Mouse (Mus musculus) subcutaneous adipose tissue, adult 2 months (tissue): ENCODE data around the gene Tbcd. TPM values are rescaled to one million over a fixed set of nuclear protein-coding genes. Genes with fewer than 3 reads are reported as not detected.

Experiments used
- polyA plus RNA-seq: library from polyadenylated mRNA; depleted of rRNA; stranded (reverse); fragments of >200 nt; gene quantifications from 2 replicates; pipeline ENCODE4 v1.2.3, GENCODE M21; 2012; ENCODE audit warnings: low replicate concordance; rRNA removed

Gene Tbcd
- 71.3 and 86.8 TPM in 2 replicates for polyA plus RNA-seq

GRCm38 (mm10) chr11:121451753-121452635 lies at the start of gene Tbcd:
Tbcd (plus strand) TSS chr11:121451949.

GRCm38 (mm10) chr11:121420830-121421552 lies 30.8 kb upstream of the Tbcd start, which contains the start of gene Fn3krp:
Fn3krp (plus strand) TSS chr11:121421401.

GRCm38 (mm10) chr11:121434156-121435155 lies 17.3 kb upstream of the Tbcd start, which contains the start of gene Fn3k:
Fn3k (plus strand) TSS chr11:121434913.

GRCm38 (mm10) chr11:121519131-121519530 lies 67.4 kb downstream of the Tbcd start, which contains the start of gene Zfp750:
Zfp750 (minus strand) TSS chr11:121519333.

Other genes with a start within 250 kb of the Tbcd start
- gene Hexdc, start 247.5 kb upstream of the Tbcd start, polyA plus RNA-seq: 14.6 and 22.0 TPM in 2 replicates
- 13.7 and 16.6 TPM in 2 replicates for gene Ogfod3, start 247.2 kb upstream of the Tbcd start, polyA plus RNA-seq
- 24.4 and 38.6 TPM in 2 replicates for gene Cybc1, start 222.6 kb upstream of the Tbcd start, polyA plus RNA-seq
- gene Narf, start 214.7 kb upstream of the Tbcd start, polyA plus RNA-seq: 32.7 and 35.6 TPM in 2 replicates
- 31.9 and 52.8 TPM in 2 replicates for gene Foxk2, start 192.0 kb upstream of the Tbcd start, polyA plus RNA-seq
- 53.6 and 69.7 TPM in 2 replicates for gene Wdr45b, start 97.5 kb upstream of the Tbcd start, polyA plus RNA-seq
- gene Rab40b, start 63.7 kb upstream of the Tbcd start, polyA plus RNA-seq: 7.6 and 9.7 TPM in 2 replicates
- 15.5 and 20.2 TPM in 2 replicates for gene Fn3krp, start 30.5 kb upstream of the Tbcd start, polyA plus RNA-seq
- gene Fn3k, start 17.0 kb upstream of the Tbcd start, polyA plus RNA-seq: 5.7 and 7.6 TPM in 2 replicates
- 0.46 TPM in 1 of 2 replicates, not detected in the other for gene Zfp750, start 67.4 kb downstream of the Tbcd start, polyA plus RNA-seq
- gene B3gntl1, start 221.2 kb downstream of the Tbcd start, polyA plus RNA-seq: 10.7 and 11.5 TPM in 2 replicates
- 35.9 and 38.5 TPM in 2 replicates for gene Metrnl, start 249.6 kb downstream of the Tbcd start, polyA plus RNA-seq